Mouse (Mus musculus): Measurements from ENCODE around the gene Dph7. TPM values are rescaled to one million over a fixed set of nuclear protein-coding genes. Genes with fewer than 3 reads are reported as not detected.
A peak's percentile ranks its signal among the peaks of the same experiment; 100 is the strongest.
"Not testable (repeated sequence)": the region's sequence is repeated elsewhere in the genome, so short reads cannot be mapped to it uniquely, and the experiment has no call there.

Dph7 gene
- polyA plus RNA-seq, 2 experiments = 9.0 to 9.9 TPM

DNA sequence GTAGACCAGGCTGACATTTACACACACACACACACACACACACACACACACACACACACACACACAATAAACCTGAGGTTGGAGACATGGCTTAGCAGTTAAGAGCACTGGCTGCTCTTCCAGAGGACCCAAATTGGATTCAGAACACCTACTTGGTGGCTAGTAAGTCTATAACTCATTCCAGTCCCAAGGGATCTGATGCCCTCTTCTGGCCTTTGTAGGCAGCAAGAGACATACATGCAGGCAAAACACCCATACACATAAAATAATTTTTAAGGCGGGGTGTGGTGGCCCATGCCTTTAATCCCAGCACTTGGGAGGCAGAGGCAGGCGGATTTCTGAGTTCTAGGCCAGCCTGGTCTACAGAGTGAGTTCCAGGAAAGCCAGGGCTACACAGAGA is 17.9 kb upstream of the Dph7 start:
- H3K4me2 ChIP-seq (ENCODE audit: low read depth); DNase-seq (ENCODE audit: low read depth in 3 of 3, low spot score in 3 of 3); ATAC-seq (ENCODE audit: insufficient read depth); H3K4me1 ChIP-seq (replicated peaks; ENCODE audit: control insufficient read depth in 2 of 2, insufficient read depth in 2 of 2, low read length in 1 of 2); H3K9me3 ChIP-seq (ENCODE audit: control insufficient read depth, low read length); H3K27ac ChIP-seq; H3K27me3 ChIP-seq (ENCODE audit: control insufficient read depth, insufficient read depth, low read length); H3K36me3 ChIP-seq (replicated peaks; ENCODE audit: control insufficient read depth, insufficient read depth, low read depth); H3K4me3 ChIP-seq (ENCODE audit: insufficient read depth in 1 of 2, low read depth in 2 of 2, low read length in 2 of 2); H3K9ac ChIP-seq (replicated peaks): not testable (repeated sequence)
- WGBS (ENCODE audit: insufficient replicate concordance) = 32% methylated on average over 2 of the region's 2 CpGs
- TF ChIP-seq CTCF (IDR thresholded peaks at IDR 0.05; ENCODE audit: low read depth) = peak; percentile 58

DNA sequence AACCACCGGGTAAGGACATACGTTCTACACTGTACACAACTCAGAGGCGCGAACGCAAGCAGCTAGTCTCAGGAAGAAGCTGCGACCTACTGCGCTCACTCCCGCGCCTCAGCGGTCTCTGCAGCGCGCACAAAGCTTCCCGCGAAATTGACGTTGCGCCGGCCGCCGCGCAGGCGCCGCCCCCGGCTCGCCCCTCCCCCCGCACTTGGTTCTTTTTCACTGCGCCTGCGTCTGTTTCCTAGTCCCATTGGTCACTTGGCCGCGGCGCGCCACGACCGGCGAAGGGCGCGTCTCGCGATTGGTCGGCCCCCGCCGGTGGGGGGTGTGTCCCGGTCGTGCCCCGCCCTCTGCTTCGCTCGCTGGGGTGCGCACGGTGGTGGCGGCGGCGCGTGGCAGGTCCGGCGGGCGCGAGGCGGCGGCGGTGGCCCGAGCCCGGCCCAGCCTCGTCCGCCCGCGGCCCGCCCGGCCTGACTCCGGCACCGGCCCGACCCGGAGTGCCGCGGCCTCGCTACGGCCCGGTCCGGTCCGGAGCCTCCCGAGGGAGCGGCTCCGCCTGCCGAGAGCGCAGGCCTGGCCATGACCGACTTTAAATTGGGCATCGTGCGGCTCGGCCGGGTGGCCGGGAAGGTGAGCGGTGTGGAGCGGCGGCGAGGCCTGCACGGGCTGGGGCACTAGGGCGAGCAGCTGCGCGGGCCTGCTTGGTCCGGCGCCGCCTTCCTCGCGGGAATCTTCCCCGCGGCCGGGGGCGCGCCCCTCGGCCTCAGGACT is 12.6 kb upstream of the Dph7 start, which contains the start of gene Zmynd19:
Gene Zmynd19 (plus strand): TSS at position 372 of the 768 bp plus-strand sequence.
- H3K4me3 ChIP-seq (ENCODE audit: insufficient read depth in 1 of 2, low read depth in 2 of 2, low read length in 2 of 2) = peak within 1 kb of the TSS; percentile 91 to 98
- ATAC-seq (ENCODE audit: insufficient read depth) (peak; percentile 98), DNase-seq (ENCODE audit: low read depth in 3 of 3, low spot score in 3 of 3) (peak; percentile 91 to 93 (median 93))
- peaks cover 26 to 27% of the 10 kb centered on the region in 2 experiments for H3K4me1 ChIP-seq (replicated peaks; ENCODE audit: control insufficient read depth in 2 of 2, insufficient read depth in 2 of 2, low read length in 1 of 2)
- H3K9me3 ChIP-seq (ENCODE audit: control insufficient read depth, low read length) = no peaks in the 10 kb centered on the region
- H3K27me3 ChIP-seq (ENCODE audit: control insufficient read depth, insufficient read depth, low read length) = no peaks in the 10 kb centered on the region; the same call in 1 of the 2 replicates
- H3K27ac ChIP-seq = peak within 1 kb of the TSS; percentile 56
- peak within 1 kb of the TSS; percentile 99 for H3K4me2 ChIP-seq (ENCODE audit: low read depth)
- peak within 1 kb of the TSS; percentile 87 for H3K9ac ChIP-seq (replicated peaks)
- no peak for TF ChIP-seq CTCF (IDR thresholded peaks at IDR 0.05; ENCODE audit: low read depth)
- TF ChIP-seq EP300 (IDR thresholded peaks at IDR 0.05; ENCODE audit: low read depth) = no peak
- peaks cover 27% of the 10 kb centered on the region for H3K36me3 ChIP-seq (replicated peaks; ENCODE audit: control insufficient read depth, insufficient read depth, low read depth)
- under 1% methylated on average over 81 of the region's 108 CpGs for WGBS (ENCODE audit: insufficient replicate concordance)

DNA sequence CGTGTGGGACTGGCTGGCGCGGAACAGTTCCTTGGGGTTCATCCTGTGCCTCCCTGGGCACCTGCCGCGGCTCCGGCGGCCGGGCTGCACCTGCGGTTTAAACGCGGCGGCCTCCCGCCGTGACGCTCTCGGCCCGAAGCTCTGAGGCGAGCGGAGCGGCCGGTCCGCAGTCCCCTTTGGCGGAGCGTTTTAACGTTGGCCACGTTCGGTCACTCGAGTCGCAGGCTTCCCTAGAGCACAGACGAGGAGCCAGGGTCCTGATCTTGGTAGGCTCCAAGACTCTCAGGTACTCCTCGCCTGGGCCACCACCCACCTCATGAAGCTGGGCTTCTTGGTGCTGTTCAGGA is 12.0 kb upstream of the Dph7 start:
- Histone ChIP-seq H3K4me1 (replicated peaks; ENCODE audit: control insufficient read depth in 2 of 2, insufficient read depth in 2 of 2, low read length in 1 of 2) (peaks cover 26 to 27% of the 10 kb centered on the region in 2 experiments), H3K9me3 (ENCODE audit: control insufficient read depth, low read length) (no peaks in the 10 kb centered on the region), H3K27ac (no peak overlapping the region; the same call in 1 of the 2 replicates), H3K4me2 (ENCODE audit: low read depth) (peak overlapping the region; percentile 99), H3K27me3 (ENCODE audit: control insufficient read depth, insufficient read depth, low read length) (no peaks in the 10 kb centered on the region; the same call in 1 of the 2 replicates), H3K36me3 (replicated peaks; ENCODE audit: control insufficient read depth, insufficient read depth, low read depth) (peaks cover 33% of the 10 kb centered on the region), H3K9ac (replicated peaks) (peak overlapping the region; percentile 87), H3K4me3 (ENCODE audit: insufficient read depth in 1 of 2, low read depth in 2 of 2, low read length in 2 of 2) (peak overlapping the region; percentile 91 to 98)
- TF ChIP-seq EP300 (IDR thresholded peaks at IDR 0.05; ENCODE audit: low read depth) (no peak), CTCF (IDR thresholded peaks at IDR 0.05; ENCODE audit: low read depth) (no peak)
- WGBS (ENCODE audit: insufficient replicate concordance) = under 1% methylated on average over 31 of the region's 31 CpGs
- no peak for DNase-seq (ENCODE audit: low read depth in 3 of 3, low spot score in 3 of 3)
- ATAC-seq (ENCODE audit: insufficient read depth) = no peak

DNA sequence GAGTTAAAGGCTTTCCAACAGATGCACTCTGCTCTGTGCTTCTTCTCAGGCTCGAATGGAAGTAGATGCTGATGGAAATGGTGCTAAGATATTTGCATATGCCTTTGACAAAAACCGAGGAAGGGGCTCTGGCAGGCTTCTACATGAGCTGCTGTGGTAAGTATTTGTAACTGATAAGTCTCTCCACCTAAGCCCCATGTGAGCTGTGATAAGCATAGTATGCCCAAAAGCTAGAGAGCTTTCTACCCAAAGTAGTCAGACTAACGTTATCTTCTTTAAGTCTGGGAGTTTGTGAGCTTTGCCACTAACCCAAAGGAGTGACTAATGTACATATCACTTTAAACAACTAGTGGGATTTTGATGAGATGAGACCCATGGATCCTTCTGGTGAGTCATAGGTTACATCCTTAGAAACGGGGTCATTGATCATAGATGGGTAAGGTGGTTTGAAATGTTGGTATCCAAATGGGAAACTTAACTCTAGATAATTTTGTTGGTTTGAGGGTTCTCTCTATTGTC is 9.6 kb upstream of the Dph7 start:
- peak overlapping the region; percentile 52 for H3K4me2 ChIP-seq (ENCODE audit: low read depth)
- TF ChIP-seq EP300 (IDR thresholded peaks at IDR 0.05; ENCODE audit: low read depth) (no peak; the same call in 1 of the 2 replicates), CTCF (IDR thresholded peaks at IDR 0.05; ENCODE audit: low read depth) (no peak)
- H3K4me1 ChIP-seq (replicated peaks; ENCODE audit: control insufficient read depth in 2 of 2, insufficient read depth in 2 of 2, low read length in 1 of 2) = peaks cover 26 to 27% of the 10 kb centered on the region in 2 experiments
- peak overlapping the region; percentile 27 for H3K9ac ChIP-seq (replicated peaks)
- no peaks in the 10 kb centered on the region for H3K9me3 ChIP-seq (ENCODE audit: control insufficient read depth, low read length)
- ATAC-seq (ENCODE audit: insufficient read depth) (peak; percentile 24), DNase-seq (ENCODE audit: low read depth in 3 of 3, low spot score in 3 of 3) (no peak)
- H3K27ac ChIP-seq = peak overlapping the region; percentile 66
- H3K27me3 ChIP-seq (ENCODE audit: control insufficient read depth, insufficient read depth, low read length) = no peaks in the 10 kb centered on the region
- H3K36me3 ChIP-seq (replicated peaks; ENCODE audit: control insufficient read depth, insufficient read depth, low read depth) = peaks cover 47% of the 10 kb centered on the region
- peak overlapping the region; percentile 17 to 24; a peak in 1 of 4 replicates for H3K4me3 ChIP-seq (ENCODE audit: insufficient read depth in 1 of 2, low read depth in 2 of 2, low read length in 2 of 2)
- 16% methylated on average over 4 of the region's 4 CpGs for WGBS (ENCODE audit: insufficient replicate concordance)

DNA sequence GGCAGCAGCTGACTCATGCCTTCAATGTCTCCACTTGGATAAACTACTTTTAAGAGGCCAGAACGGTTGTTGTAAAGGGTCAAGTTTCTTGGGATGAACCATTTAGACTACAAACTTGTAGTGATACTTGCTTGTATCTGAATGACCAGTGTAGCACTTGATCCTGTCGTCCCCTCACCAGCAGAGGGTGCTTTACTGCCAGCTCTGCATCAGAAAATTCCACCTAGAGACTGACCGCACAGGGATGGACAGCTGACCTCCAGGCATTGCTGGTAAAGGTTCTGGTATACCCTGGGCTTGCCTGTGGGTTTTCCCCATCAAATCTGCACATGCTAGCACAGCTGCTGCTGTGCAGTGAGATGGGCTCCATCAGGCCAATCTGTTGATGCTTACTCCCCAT is 1.3 kb upstream of the Dph7 start:
- DNase-seq (ENCODE audit: low read depth in 3 of 3, low spot score in 3 of 3) (no peak), ATAC-seq (ENCODE audit: insufficient read depth) (no peak)
- Histone ChIP-seq H3K27me3 (ENCODE audit: control insufficient read depth, insufficient read depth, low read length) (no peaks in the 10 kb centered on the region), H3K36me3 (replicated peaks; ENCODE audit: control insufficient read depth, insufficient read depth, low read depth) (peaks cover 37% of the 10 kb centered on the region), H3K4me1 (replicated peaks; ENCODE audit: control insufficient read depth in 2 of 2, insufficient read depth in 2 of 2, low read length in 1 of 2) (peaks cover 6% of the 10 kb centered on the region in 2 experiments), H3K4me2 (ENCODE audit: low read depth) (no peak overlapping the region), H3K9ac (replicated peaks) (no peak overlapping the region), H3K27ac (no peak overlapping the region), H3K9me3 (ENCODE audit: control insufficient read depth, low read length) (no peaks in the 10 kb centered on the region), H3K4me3 (ENCODE audit: insufficient read depth in 1 of 2, low read depth in 2 of 2, low read length in 2 of 2) (no peak overlapping the region)
- TF ChIP-seq EP300 (IDR thresholded peaks at IDR 0.05; ENCODE audit: low read depth) (no peak), CTCF (IDR thresholded peaks at IDR 0.05; ENCODE audit: low read depth) (peak; percentile 66)
- 58% methylated on average over 3 of the region's 3 CpGs for WGBS (ENCODE audit: insufficient replicate concordance)
